Mouse (Mus musculus) retina, embryonic 14.5 days (tissue): Measurements from ENCODE around the gene Hipk4.

Experiments used
- DNase-seq: peaks from one replicate; pipeline ENCODE4 v3.0.0-alpha.2; 2015; ENCODE audit warnings: low spot score

Hipk4 gene

GRCm38 (mm10) chr7:27522967-27523366, at the start of gene Hipk4:
TSS of gene Hipk4 (plus strand) at chr7:27523267.
- no peak for DNase-seq

- no peak for DNase-seq
These were observed 49.1 kb upstream of the Hipk4 start for GRCm38 (mm10) chr7:27473835-27474489.

- DNase-seq: peak; percentile 98
These were observed 48.5 kb upstream of the Hipk4 start for GRCm38 (mm10) chr7:27474490-27474954.

GRCm38 (mm10) chr7:27475596-27475995, 47.5 kb upstream of the Hipk4 start:
- no peak for DNase-seq

- DNase-seq: no peak
These were observed 46.9 kb upstream of the Hipk4 start for GRCm38 (mm10) chr7:27476098-27476635.

GRCm38 (mm10) chr7:27478561-27478960, 44.5 kb upstream of the Hipk4 start:
- DNase-seq: no peak

GRCm38 (mm10) chr7:27479750-27480149, 43.3 kb upstream of the Hipk4 start:
- DNase-seq: no peak

GRCm38 (mm10) chr7:27480506-27480905, 42.6 kb upstream of the Hipk4 start:
- no peak for DNase-seq

GRCm38 (mm10) chr7:27480927-27481626, 42.0 kb upstream of the Hipk4 start:
- no peak for DNase-seq

- peak; percentile 74 for DNase-seq
These were observed 41.5 kb upstream of the Hipk4 start for GRCm38 (mm10) chr7:27481627-27481969.

GRCm38 (mm10) chr7:27483860-27484259, 39.2 kb upstream of the Hipk4 start:
- no peak for DNase-seq

GRCm38 (mm10) chr7:27486102-27486769, 36.8 kb upstream of the Hipk4 start:
- DNase-seq: no peak

- peak; percentile 99 for DNase-seq
These were observed 36.0 kb upstream of the Hipk4 start, which contains the start of gene Sertad1 for GRCm38 (mm10) chr7:27486770-27487697. TSS of gene Sertad1 (plus strand) at chr7:27486910.

- DNase-seq: no peak
These were observed 35.3 kb upstream of the Hipk4 start for GRCm38 (mm10) chr7:27487740-27488268.

- DNase-seq: no peak
These were observed 33.7 kb upstream of the Hipk4 start for GRCm38 (mm10) chr7:27489270-27489869.

- DNase-seq: no peak
These were observed 32.9 kb upstream of the Hipk4 start for GRCm38 (mm10) chr7:27490227-27490542.

- peak; percentile 79 for DNase-seq
These were observed 32.3 kb upstream of the Hipk4 start for GRCm38 (mm10) chr7:27490543-27491329.

- no peak for DNase-seq
These were observed 31.2 kb upstream of the Hipk4 start for GRCm38 (mm10) chr7:27491856-27492255.

GRCm38 (mm10) chr7:27493022-27493421, 30.0 kb upstream of the Hipk4 start:
- no peak for DNase-seq

- DNase-seq: no peak
These were observed 29.6 kb upstream of the Hipk4 start for GRCm38 (mm10) chr7:27493450-27493849.
